Mouse (Mus musculus) limb, embryonic 12.5 days (tissue): ENCODE data around the gene Supt16. TPM values are rescaled to one million over a fixed set of nuclear protein-coding genes. Genes with fewer than 3 reads are reported as not detected.

Source experiments
- ATAC-seq: fragments of 200-750 bp; cut with Nextera tagmentation; 2 replicates; pipeline ENCODE4 v1.8.0; 2017; ENCODE audit warnings: low read depth, moderate TSS enrichment; ENCODE audit not compliant: insufficient number of reproducible peaks, insufficient read depth, low FRiP score, low TSS enrichment
- H3K27ac ChIP-seq: fragments of 300-500 bp; sonication (generic); 2 replicates; pipeline ENCODE4 v1.5.1; 2016; ENCODE audit warnings: mild to moderate bottlenecking, moderate library complexity
- H3K27me3 ChIP-seq: fragments of 300-500 bp; sonication (generic); 2 replicates; pipeline ENCODE4 v1.6.1; 2016; ENCODE audit warnings: mild to moderate bottlenecking, moderate library complexity
- H3K36me3 ChIP-seq: fragments of 300-500 bp; sonication (generic); 2 replicates; pipeline ENCODE4 v1.6.1; 2016; ENCODE audit warnings: mild to moderate bottlenecking, moderate library complexity
- H3K4me1 ChIP-seq: fragments of 300-500 bp; sonication (generic); replicated peaks from 2 replicates; pipeline ENCODE4 v1.6.1; 2016
- H3K4me2 ChIP-seq: fragments of 300-500 bp; sonication (generic); 2 replicates; pipeline ENCODE4 v1.6.1; 2016; ENCODE audit warnings: mild to moderate bottlenecking, moderate library complexity
- H3K4me3 ChIP-seq: fragments of 300-500 bp; sonication (generic); replicated peaks from 2 replicates; pipeline ENCODE4 v1.5.1; 2016; ENCODE audit warnings: mild to moderate bottlenecking
- H3K9ac ChIP-seq: fragments of 300-500 bp; sonication (generic); replicated peaks from 2 replicates; pipeline ENCODE4 v1.6.1; 2016; ENCODE audit warnings: mild to moderate bottlenecking, moderate library complexity
- H3K9me3 ChIP-seq: fragments of 300-500 bp; sonication (generic); 2 replicates; pipeline ENCODE4 v1.6.1; 2016; ENCODE audit warnings: mild to moderate bottlenecking, moderate library complexity
- WGBS: fragments of 180-500 bp; shearing (Covaris S2); methylation state at CpG from one replicate; pipeline ENCODE4 v1.1.7; 2016; 5-methylcytosine and 5-hydroxymethylcytosine counted together
- polyA plus RNA-seq: library from polyadenylated mRNA; unstranded; fragments of >200 nt; fragmentation: Nextera tagmentation; extraction: Ambion mirVana; gene quantifications from 2 replicates; pipeline ENCODE4 v1.2.1, GENCODE M21; 2016

The Supt16 gene
- polyA plus RNA-seq, 1 experiment from 2014 or later = 83.2 TPM

DNA sequence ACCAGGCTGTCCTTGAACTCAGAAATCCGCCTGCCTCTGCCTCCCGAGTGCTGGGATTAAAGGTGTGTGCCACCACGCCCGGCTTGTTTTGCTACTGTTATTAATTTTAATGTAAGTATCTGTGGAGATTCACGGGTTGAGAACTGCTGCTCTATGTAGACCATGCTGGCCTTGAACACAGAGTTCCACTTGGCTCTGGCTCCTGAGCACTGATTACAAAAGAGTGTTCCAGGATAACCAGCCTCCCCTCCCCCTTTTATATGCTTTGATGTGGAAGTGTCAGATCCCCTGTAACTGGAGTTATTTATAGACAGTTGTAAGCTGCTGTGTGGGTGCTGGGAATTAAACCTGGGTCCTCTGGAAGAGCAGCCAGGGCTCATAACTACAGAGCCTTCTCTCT lies 80.0 kb downstream of the Supt16 start:
- no peak overlapping the region for H3K27ac ChIP-seq
- H3K4me3 ChIP-seq = no peak overlapping the region
- peaks cover 9% of the 10 kb centered on the region for H3K4me1 ChIP-seq
- H3K27me3 ChIP-seq = no peaks in the 10 kb centered on the region; the same call in 1 of the 2 replicates
- H3K9me3 ChIP-seq = no peaks in the 10 kb centered on the region
- WGBS = 90% methylated on average over 5 of the region's 5 CpGs
- no peak overlapping the region for H3K9ac ChIP-seq
- H3K4me2 ChIP-seq = no peak overlapping the region
- no peaks in the 10 kb centered on the region for H3K36me3 ChIP-seq
- no peak for ATAC-seq

DNA sequence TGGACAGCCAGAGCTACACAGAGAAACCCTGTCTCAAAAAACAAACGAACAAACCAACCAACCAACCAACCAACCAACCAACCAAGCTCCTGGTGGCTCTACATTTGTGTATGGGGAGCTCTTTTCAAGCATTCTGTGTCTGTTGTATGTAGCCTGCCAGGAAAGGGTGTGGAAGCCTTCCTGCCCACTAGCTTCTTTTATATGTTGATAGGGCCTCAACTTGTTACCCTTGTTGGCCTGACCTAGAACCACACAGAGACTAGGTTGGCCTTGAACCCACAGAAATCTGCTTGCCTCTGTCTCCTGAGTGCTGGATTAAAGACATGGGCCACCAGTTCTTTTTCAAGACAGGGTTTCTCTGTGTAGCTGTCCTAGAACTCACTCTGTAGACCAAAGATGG lies 83.1 kb downstream of the Supt16 start:
- Histone ChIP-seq H3K36me3 (no peaks in the 10 kb centered on the region), H3K4me2 (no peak overlapping the region), H3K4me3 (no peak overlapping the region), H3K27me3 (no peaks in the 10 kb centered on the region), H3K9ac (no peak overlapping the region), H3K4me1 (peaks cover 6% of the 10 kb centered on the region; the same call in 1 of the 2 replicates), H3K27ac (no peak overlapping the region), H3K9me3 (no peaks in the 10 kb centered on the region)
- WGBS = 72% methylated on average over 1 of the region's 1 CpGs
- no peak for ATAC-seq

Other genes with a start within 250 kb of the Supt16 start
- gene Arhgef40, start 212.7 kb downstream of the Supt16 start, polyA plus RNA-seq = 241 and 253 TPM in 2 replicates
- gene Tmem253, start 181.8 kb downstream of the Supt16 start, polyA plus RNA-seq = 1.00 and 1.2 TPM in 2 replicates
- gene Zfp219, start 176.7 kb downstream of the Supt16 start, polyA plus RNA-seq = 51.7 and 60.9 TPM in 2 replicates
- gene Olfr221, start 155.0 kb downstream of the Supt16 start, polyA plus RNA-seq = not detected in 2 replicates
- 852 and 869 TPM in 2 replicates for gene Hnrnpc, start 93.4 kb downstream of the Supt16 start, polyA plus RNA-seq
- 72.7 and 84.1 TPM in 2 replicates for gene Rpgrip1, start 86.7 kb downstream of the Supt16 start, polyA plus RNA-seq
- 49.6 and 53.7 TPM in 2 replicates for gene Chd8, start 60.4 kb upstream of the Supt16 start, polyA plus RNA-seq
- 47.2 and 51.3 TPM in 2 replicates for gene Tox4, start 81.7 kb upstream of the Supt16 start, polyA plus RNA-seq
- 23.2 and 23.5 TPM in 2 replicates for gene Rab2b, start 82.1 kb upstream of the Supt16 start, polyA plus RNA-seq
- 59.9 and 61.0 TPM in 2 replicates for gene Mettl3, start 107.7 kb upstream of the Supt16 start, polyA plus RNA-seq
- gene Sall2, start 131.3 kb upstream of the Supt16 start, polyA plus RNA-seq = 30.9 and 33.7 TPM in 2 replicates
- gene Olfr1513, start 159.0 kb upstream of the Supt16 start, polyA plus RNA-seq = not detected in 2 replicates
- not detected in 2 replicates for gene Olfr1512, start 181.8 kb upstream of the Supt16 start, polyA plus RNA-seq
- not detected in 2 replicates for gene Olfr1511, start 200.0 kb upstream of the Supt16 start, polyA plus RNA-seq
- gene Olfr1510, start 217.0 kb upstream of the Supt16 start, polyA plus RNA-seq = not detected in 2 replicates
- gene Olfr1509, start 245.6 kb upstream of the Supt16 start, polyA plus RNA-seq = not detected in 2 replicates